Mouse (Mus musculus) embryonic facial prominence, embryonic 11.5 days (tissue): Measurements from ENCODE around the gene Polr3e. TPM values are rescaled to one million over a fixed set of nuclear protein-coding genes. Genes with fewer than 3 reads are reported as not detected.
"Not testable (repeated sequence)": the region's sequence is repeated elsewhere in the genome, so short reads cannot be mapped to it uniquely, and the experiment has no call there.

Experiments used
- ATAC-seq: fragments of 200-750 bp; cut with Nextera tagmentation; replicated peaks from 2 replicates; pipeline ENCODE4 v1.8.0; 2017; ENCODE audit warnings: low read depth; ENCODE audit not compliant: insufficient number of reproducible peaks, low FRiP score, low TSS enrichment
- DNase-seq: peaks from one replicate; pipeline ENCODE4 v3.0.0-alpha.2; 2015; ENCODE audit warnings: low spot score
- H3K27ac ChIP-seq: fragments of 300-500 bp; sonication (generic); replicated peaks from 2 replicates; pipeline ENCODE4 v1.5.1; 2014; ENCODE audit warnings: mild to moderate bottlenecking, low read depth, low read length, control low read depth
- H3K27me3 ChIP-seq: fragments of 300-500 bp; sonication (generic); 2 replicates; pipeline ENCODE4 v1.6.1; 2014; ENCODE audit warnings: mild to moderate bottlenecking, low read length, moderate library complexity, mixed read lengths; ENCODE audit not compliant: control insufficient read depth, insufficient read depth
- H3K36me3 ChIP-seq: fragments of 300-500 bp; sonication (generic); replicated peaks from 2 replicates; pipeline ENCODE4 v1.6.1; 2014; ENCODE audit warnings: low read depth, mild to moderate bottlenecking, low read length, moderate library complexity, mixed read lengths; ENCODE audit not compliant: control insufficient read depth, insufficient read depth
- H3K4me1 ChIP-seq: fragments of 300-500 bp; sonication (generic); 2 replicates; pipeline ENCODE4 v1.6.1; 2014; ENCODE audit warnings: low read length, mixed read lengths; ENCODE audit not compliant: control insufficient read depth, insufficient read depth
- H3K4me2 ChIP-seq: fragments of 300-500 bp; sonication (generic); 2 replicates; pipeline ENCODE4 v1.6.1; 2014; ENCODE audit warnings: low read depth, mild to moderate bottlenecking, control low read depth, low read length, moderate library complexity
- H3K4me3 ChIP-seq: fragments of 300-500 bp; sonication (generic); 2 replicates; pipeline ENCODE4 v1.5.1; 2014; ENCODE audit warnings: low read depth, low read length, control low read depth
- H3K9ac ChIP-seq: fragments of 300-500 bp; sonication (generic); replicated peaks from 2 replicates; pipeline ENCODE4 v1.6.1; 2014; ENCODE audit warnings: mild to moderate bottlenecking, control low read depth, low read length
- H3K9me3 ChIP-seq: fragments of 300-500 bp; sonication (generic); replicated peaks from 2 replicates; pipeline ENCODE4 v1.6.1; 2016; ENCODE audit warnings: mild to moderate bottlenecking, low read length, inconsistent platforms, mixed read lengths; ENCODE audit not compliant: control insufficient read depth
- WGBS: fragments of 180-500 bp; shearing (Covaris S2); extraction: QIAGEN DNeasy Blood & Tissue Kit; methylation state at CpG from one replicate; pipeline ENCODE4 v1.1.7; 2014; 5-methylcytosine and 5-hydroxymethylcytosine counted together
- polyA plus RNA-seq: library from polyadenylated mRNA; unstranded; fragments of >200 nt; fragmentation: Nextera tagmentation; extraction: Ambion mirVana; gene quantifications from 2 replicates; pipeline ENCODE4 v1.2.1, GENCODE M21; 2014

The Polr3e gene
- polyA plus RNA-seq, 1 experiment from 2014 or later: 22.7 TPM

GRCm38 (mm10) chr7:120897054-120897453 is 20.5 kb upstream of the Polr3e start:
- no peak for ATAC-seq
- WGBS: 87% methylated on average over 7 of the region's 7 CpGs

DNA sequence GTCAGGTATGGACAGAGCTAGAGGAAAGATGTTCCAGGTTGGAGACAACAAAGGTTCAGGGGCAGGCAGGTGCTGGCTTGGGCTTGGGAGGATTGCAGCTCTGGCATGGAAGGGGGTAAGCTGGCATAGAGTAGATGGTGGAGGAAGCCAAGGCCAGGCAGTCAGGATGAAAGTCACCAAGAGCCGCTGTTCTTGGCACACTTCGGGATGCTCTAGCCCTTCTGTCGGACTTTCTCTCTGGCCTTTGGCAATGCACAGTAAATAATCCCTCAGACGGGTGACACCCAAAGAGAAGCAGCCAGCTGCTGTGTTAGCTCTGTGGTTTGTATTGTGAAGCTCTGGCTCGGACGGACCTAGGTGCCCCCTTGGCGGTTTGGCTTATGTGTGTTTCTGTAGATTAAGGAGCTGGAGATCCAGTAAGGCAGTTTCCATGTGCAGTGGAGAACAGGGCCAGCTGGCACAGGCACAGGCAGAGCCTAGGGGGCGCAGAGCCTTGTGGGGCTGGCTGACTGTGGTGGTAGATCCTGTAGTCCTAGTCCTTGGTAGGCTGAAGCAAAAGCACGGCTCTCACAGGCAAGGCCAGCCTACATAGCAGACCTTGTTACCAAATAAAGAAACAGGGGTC is 19.7 kb upstream of the Polr3e start:
- H3K36me3 ChIP-seq: no peaks in the 10 kb centered on the region
- DNase-seq (no peak), ATAC-seq (no peak)
- H3K4me3 ChIP-seq: no peak overlapping the region
- no peak overlapping the region for H3K4me2 ChIP-seq
- no peaks in the 10 kb centered on the region for H3K9me3 ChIP-seq
- H3K27ac ChIP-seq: no peak overlapping the region
- H3K27me3 ChIP-seq: no peaks in the 10 kb centered on the region
- WGBS: 88% methylated on average over 9 of the region's 9 CpGs
- H3K4me1 ChIP-seq: no peaks in the 10 kb centered on the region
- no peak overlapping the region for H3K9ac ChIP-seq

More at GRCm38 (mm10) chr7:120897054-120897453, 20.5 kb upstream of the Polr3e start:
- Histone ChIP-seq H3K4me2 (no peak overlapping the region), H3K4me3 (no peak overlapping the region), H3K27me3 (no peaks in the 10 kb centered on the region), H3K9me3 (no peaks in the 10 kb centered on the region), H3K36me3 (no peaks in the 10 kb centered on the region), H3K27ac (no peak overlapping the region), H3K4me1 (no peaks in the 10 kb centered on the region), H3K9ac (no peak overlapping the region)
- no peak for DNase-seq

- no peaks in the 10 kb centered on the region for H3K4me1 ChIP-seq
- no peaks in the 10 kb centered on the region; the same call in 1 of the 2 replicates for H3K36me3 ChIP-seq
- H3K27me3 ChIP-seq: no peaks in the 10 kb centered on the region
- no peak overlapping the region for H3K9ac ChIP-seq
- H3K4me2 ChIP-seq: no peak overlapping the region
- H3K4me3 ChIP-seq: no peak overlapping the region
- no peak for ATAC-seq
- H3K27ac ChIP-seq: no peak overlapping the region
- no peak for DNase-seq
- WGBS: 72% methylated on average over 4 of the region's 4 CpGs
- no peaks in the 10 kb centered on the region for H3K9me3 ChIP-seq
Measured at GRCm38 (mm10) chr7:120900191-120900590, 17.4 kb upstream of the Polr3e start.

- Histone ChIP-seq H3K4me3 (no peak overlapping the region), H3K27ac (no peak overlapping the region), H3K4me2 (no peak overlapping the region), H3K4me1 (no peaks in the 10 kb centered on the region), H3K27me3 (no peaks in the 10 kb centered on the region), H3K9ac (no peak overlapping the region), H3K9me3 (no peaks in the 10 kb centered on the region), H3K36me3 (no peaks in the 10 kb centered on the region; the same call in 1 of the 2 replicates)
- WGBS: 41% methylated on average over 8 of the region's 8 CpGs
- DNase-seq (no peak), ATAC-seq (no peak)
Measured at GRCm38 (mm10) chr7:120901701-120902100, 15.8 kb upstream of the Polr3e start.

DNA sequence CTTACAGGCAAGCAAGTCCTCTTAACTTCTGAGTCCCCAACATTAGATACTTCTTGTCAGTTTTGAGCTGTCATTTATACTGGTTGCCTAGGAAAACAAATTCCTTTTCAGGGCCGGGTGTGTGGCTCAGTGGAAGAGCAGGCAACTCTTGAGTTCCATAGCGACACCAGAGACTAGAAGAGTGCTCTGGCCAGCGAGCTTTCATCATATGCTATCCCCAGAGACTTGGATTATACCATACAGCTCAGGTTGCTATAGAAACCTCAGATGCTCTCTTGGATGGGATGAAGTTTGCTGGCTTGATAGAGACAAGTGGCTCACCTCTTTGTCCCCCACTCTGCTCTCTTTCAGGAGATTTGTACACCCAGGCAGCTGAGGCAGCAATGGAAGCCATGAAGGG is 14.6 kb upstream of the Polr3e start:
- Histone ChIP-seq H3K4me1 (no peaks in the 10 kb centered on the region), H3K9me3 (no peaks in the 10 kb centered on the region), H3K36me3 (no peaks in the 10 kb centered on the region; the same call in 1 of the 2 replicates), H3K27me3 (no peaks in the 10 kb centered on the region), H3K27ac (no peak overlapping the region), H3K4me3 (no peak overlapping the region), H3K4me2 (no peak overlapping the region), H3K9ac (no peak overlapping the region)
- DNase-seq: peak; percentile 11
- no peak for ATAC-seq
- 55% methylated on average over 3 of the region's 3 CpGs for WGBS

GRCm38 (mm10) chr7:120910172-120910571 is 7.4 kb upstream of the Polr3e start:
- not testable (repeated sequence) for H3K36me3 ChIP-seq, H3K4me2 ChIP-seq, ATAC-seq, H3K4me1 ChIP-seq, H3K27me3 ChIP-seq, H3K4me3 ChIP-seq, H3K27ac ChIP-seq, H3K9ac ChIP-seq, H3K9me3 ChIP-seq, DNase-seq
- 78% methylated on average over 3 of the region's 3 CpGs for WGBS

- not testable (repeated sequence) for H3K4me2 ChIP-seq, H3K36me3 ChIP-seq, DNase-seq, H3K4me1 ChIP-seq, H3K9me3 ChIP-seq, ATAC-seq, H3K27ac ChIP-seq, H3K4me3 ChIP-seq, H3K9ac ChIP-seq, H3K27me3 ChIP-seq
- 88% methylated on average over 5 of the region's 6 CpGs for WGBS
Measured at GRCm38 (mm10) chr7:120911268-120911667, 6.3 kb upstream of the Polr3e start.

DNA sequence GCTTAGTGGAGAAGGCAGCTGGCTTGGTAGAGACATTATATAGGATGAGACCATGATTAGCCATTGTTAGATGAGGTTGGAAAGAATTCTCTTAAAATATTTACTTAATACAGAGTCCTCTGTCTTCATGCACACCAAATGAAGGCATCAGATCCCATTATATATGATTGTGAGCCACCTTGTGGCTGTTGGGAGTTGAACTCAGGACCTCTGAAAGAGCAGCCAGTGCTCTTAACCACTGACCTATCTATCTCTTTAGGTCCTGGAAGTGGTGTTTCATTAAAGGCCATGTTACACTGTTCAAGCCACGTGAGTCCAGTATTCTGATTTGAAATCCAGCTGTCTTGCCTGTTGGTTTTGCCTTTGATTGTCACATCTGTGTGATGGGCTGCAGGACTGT is 4.2 kb upstream of the Polr3e start:
- no peak for DNase-seq
- Histone ChIP-seq H3K4me2 (no peak overlapping the region), H3K9ac (no peak overlapping the region), H3K4me1 (no peaks in the 10 kb centered on the region), H3K36me3 (no peaks in the 10 kb centered on the region), H3K4me3 (no peak overlapping the region), H3K27me3 (no peaks in the 10 kb centered on the region), H3K9me3 (no peaks in the 10 kb centered on the region), H3K27ac (no peak overlapping the region)
- 38% methylated on average over 1 of the region's 1 CpGs for WGBS
- ATAC-seq: no peak
